Mouse (Mus musculus): ENCODE measurements at regions not wholly inside any gene's neighbourhood (a gene's known extent, or its start where the extent isn't known, plus 50 kb on each side); places are given as distances from the start of the nearest gene placed in this dataset.
"Not testable (repeated sequence)": the region's sequence is repeated elsewhere in the genome, so short reads cannot be mapped to it uniquely, and the experiment has no call there.

DNA sequence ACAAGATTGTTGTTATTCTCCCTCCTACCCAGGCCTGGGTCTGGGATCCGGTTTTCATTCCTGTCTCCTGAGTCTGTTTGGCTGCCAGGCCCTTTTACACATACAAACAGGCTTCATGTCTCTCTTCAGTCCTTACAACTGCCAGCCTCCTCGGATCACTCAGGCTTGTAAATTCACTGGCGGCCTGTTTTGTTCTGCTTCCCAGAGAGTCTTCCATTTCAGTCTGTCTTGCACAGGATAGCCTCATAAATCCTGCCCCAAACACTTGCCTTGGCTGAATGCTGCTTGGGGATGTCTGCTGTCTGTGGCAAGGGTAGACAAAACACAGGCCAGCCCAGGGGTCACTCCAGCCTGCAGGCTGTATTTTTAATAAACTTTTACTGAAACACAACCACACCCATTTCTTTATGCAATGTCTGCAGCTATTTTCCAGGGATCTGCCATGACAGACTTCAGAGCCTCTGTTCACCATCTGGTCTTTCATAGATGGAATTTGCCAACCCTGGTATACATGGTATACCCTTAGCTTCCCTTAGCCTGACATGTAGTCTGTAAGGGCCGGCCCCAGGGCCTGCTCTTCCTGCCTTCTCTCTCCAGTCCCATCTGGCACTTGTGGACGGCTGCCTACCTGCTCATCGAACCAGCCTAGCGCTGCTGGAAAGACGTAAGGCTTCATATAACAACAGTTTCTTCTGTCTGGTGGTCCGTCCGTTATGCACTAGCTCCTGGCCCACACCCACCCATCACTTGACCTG lies 149.0 kb upstream of the Mocs1 start:
- no peak for DNase-seq (ENCODE audit: low spot score)

DNA sequence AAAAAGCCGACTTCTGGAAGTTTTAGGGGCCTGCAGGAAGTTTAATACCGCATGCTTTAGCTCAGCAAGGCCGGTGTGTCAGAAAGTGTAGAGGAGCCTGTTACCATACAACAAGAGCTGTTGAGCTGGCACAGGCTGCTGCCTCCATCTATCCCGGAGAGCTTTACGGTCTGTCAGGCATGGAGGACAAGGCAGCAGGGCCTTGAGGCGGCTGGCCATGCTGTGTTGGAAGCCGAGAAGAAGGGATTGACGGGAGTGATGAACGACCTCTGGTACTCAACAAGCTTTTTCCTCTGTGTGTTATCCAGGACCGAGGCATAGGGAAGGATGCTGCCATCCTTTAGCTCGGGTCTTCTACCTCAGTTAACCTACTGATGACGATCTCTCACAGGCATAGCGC lies 146.8 kb upstream of the Mocs1 start:
- DNase-seq (ENCODE audit: low spot score) = no peak

DNA sequence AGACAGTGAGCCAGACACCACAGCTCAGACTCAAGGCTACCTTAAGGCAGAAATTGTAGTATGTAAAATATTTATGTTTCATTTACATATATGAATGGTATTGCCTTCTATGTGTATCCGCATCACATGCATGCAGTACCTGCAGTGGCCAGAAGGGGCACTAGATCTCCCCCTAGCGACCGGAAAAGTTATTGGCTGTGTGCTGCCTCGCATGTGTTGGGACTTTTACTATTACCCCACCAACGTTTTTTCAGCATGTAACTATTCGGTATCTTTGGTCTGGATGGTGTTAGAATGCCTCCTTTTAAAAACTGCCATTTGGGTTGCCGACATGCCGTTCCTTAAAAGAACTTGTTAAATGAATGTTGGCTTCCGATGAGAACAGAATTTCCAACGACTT lies 145.7 kb upstream of the Mocs1 start:
- DNase-seq (ENCODE audit: low spot score) = no peak

DNA sequence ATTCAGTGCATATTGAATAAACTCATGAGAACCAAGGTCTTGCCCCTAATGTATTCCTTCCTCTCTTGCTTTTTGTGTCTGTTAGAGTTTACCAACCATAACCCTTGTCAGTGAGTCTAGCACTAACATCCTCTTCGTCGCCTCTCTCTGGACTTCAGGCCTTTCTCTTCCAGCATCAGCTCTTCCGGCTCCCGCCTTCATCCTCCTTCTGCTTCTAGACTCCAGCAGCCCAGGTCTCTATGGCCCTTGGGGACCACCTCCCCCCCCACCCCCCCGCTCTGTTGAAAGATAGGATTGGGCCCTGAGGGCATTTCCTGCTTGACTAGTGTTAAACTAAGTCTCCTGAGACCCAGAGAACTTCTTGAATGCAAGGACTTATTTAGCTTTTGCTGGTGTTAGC lies 144.7 kb upstream of the Mocs1 start:
- no peak for DNase-seq (ENCODE audit: low spot score)

DNA sequence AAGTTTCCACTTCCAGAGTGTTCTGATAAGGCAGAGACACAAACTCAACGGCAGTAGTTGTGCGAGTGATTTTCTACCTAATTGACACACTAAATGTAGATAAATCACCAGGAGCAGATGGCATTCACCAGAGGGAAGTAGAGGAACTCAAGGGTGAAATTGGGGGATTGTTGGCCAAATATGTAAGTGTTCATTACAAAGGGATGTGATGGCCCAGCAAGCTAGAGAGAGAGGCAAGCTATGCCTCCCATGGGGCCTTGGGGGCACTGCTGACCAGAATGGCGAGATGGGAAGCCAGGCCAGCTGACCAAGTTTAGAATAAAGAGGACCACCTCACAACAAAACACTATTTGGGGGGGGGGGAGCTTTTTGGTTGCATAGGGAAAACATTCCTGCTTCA lies 136.5 kb upstream of the Mocs1 start:
- no peak for DNase-seq (ENCODE audit: low spot score)

DNA sequence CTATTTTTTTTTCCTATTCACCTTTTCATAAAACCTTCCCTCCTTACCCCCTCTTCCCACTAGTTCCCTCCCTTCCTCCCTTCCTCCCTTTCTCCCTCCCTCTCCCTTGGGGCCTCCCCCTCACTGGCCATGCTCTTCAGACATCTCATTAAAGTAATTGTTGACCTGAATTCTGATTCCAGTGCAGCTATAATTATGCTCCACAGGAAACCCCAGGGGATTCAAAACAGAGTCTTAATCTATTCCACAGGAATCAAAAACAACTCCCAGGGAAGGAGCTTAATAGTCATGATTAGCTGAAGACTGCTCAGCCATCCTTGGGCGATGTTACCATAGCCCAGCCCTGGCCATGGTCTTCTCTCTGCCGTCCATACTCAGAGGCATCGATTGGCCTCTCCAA lies 123.7 kb upstream of the Mocs1 start:
- no peak for DNase-seq (ENCODE audit: low spot score)

DNA sequence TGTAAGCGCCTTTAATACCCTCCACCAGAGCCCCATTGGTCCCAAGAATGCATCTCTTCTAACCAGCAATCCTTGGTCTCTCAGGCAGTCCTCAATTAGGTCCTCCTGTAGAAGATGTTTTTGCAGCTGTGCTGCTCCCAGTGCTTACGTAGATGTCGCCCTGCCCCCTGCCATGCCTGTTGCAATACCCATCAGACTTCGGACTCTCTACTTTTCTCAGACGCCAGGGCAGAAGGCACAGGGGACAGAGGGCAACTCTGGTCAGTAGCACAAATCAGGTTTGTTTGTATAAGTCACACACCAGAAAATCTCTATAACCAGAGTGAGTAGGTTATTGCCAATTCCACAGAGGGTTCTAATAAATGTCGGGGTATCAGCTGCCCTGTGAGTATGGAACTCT lies 123.0 kb upstream of the Mocs1 start:
- no peak for DNase-seq (ENCODE audit: low spot score)

DNA sequence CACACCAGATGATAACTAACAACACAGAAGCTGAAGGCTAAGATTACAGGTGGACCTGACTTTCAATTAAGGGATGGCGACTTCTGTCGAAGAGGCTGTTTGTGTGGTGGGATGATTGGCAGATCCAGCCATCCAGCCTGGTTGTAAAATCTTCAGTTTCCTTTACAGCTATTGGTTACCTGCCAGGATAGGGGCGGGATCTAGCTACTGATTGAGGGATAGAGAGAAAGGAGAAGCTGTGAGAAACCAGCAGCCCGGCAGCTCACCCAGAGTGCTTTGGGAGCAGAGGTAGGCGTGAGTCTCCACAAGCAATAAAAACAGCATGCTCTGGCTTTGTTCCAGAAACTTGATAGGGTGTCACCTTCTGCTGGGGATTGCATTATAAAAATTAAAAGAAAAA lies 119.1 kb upstream of the Mocs1 start:
- no peak for DNase-seq (ENCODE audit: low spot score)

DNA sequence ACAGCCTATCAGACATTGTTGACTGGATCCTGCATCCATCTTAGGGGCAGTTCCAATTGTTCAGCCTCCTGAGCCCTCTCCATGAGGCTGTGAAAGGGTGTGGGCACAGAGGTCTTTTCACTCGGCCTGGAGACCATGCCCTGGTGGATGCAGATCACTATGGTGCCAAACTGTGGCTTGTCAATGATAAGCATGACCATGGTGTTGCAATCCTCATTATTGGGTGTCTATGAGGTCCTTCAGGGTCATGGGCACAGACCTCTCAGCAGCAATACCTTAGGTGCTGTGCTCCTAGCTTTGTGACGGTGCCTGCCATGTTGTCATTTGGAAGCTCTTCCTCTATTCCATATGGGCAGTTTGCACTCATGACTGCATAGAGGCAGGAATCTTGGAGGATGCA lies 114.0 kb upstream of the Mocs1 start:
- DNase-seq (ENCODE audit: low spot score) = no peak

DNA sequence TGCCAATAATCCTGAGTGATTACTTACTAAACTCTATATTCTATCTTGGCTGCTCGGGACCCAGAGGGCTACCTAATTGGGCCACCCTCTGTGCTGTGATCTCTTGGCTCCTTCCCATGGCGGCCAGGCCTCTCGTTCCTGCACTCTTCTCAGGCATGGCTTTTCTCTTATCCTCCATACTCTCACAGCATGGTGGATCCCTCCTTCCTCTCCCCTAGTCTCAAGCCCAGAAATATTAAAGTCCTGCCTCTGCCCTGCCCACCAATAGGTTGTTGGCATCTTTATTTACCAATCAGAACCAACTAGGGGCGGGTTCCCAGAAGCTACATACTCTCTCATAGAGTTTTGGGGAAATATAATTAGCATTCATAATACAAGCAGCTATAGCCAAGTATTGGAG lies 100.6 kb upstream of the Mocs1 start:
- no peak for DNase-seq (ENCODE audit: low spot score)

DNA sequence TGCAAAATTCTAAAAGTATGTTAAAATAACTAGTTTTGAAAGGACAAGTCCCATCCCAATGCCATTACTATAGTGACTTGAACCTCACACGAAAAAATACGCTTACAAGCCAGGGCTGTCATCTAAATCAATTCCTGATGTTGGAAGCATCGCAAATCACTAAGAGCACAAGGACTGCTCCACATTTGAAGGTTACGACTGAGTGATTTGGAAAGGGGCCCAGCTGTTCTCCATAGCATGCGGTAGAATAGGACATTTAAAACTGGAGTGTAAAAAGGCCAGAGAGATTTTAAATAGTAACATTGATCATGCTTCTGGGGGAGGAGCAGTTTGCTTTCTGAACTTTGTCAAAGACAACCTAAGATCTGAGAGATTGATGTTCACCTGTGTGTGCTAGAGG lies 92.8 kb upstream of the Mocs1 start:
- no peak for DNase-seq (ENCODE audit: low spot score)

DNA sequence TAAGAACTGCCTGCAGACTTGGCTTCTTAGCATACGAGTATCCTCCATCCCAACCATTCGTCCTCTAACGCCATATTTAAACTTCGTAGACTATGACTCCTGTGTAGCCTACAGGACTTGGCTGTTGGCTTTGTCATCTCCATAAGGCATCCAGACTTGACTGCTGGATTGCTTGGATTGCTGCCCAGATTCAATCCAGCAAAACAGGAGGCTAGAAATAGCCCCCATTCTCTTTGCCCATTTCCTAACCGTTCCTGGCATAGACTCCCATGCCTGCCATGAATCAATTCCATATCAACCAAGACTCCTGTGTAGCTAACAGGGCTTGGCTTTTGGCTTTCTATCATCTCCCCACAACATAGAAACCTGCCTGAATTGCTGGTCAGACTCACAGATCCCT lies 90.3 kb upstream of the Mocs1 start:
- no peak for DNase-seq (ENCODE audit: low spot score)

DNA sequence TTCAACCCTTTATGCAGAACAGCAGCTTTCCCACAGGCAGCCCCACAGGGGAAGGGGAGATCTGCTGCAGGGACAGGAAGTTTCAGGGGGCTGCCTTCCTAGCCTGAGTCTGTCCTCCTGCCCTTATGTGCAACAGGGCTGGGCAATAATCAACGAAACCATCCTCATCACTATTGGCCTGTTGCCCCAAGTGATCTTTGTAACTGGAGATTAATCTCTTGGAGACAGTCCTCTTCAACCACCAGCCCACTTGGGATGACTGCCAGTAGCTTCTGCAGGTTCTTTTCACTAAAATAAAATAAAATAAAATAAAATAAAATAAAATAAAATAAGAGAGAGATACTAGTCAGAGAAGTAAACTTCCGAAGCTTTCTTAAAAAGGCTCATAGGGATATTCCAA lies 85.5 kb upstream of the Mocs1 start:
- DNase-seq (ENCODE audit: low spot score) = no peak

DNA sequence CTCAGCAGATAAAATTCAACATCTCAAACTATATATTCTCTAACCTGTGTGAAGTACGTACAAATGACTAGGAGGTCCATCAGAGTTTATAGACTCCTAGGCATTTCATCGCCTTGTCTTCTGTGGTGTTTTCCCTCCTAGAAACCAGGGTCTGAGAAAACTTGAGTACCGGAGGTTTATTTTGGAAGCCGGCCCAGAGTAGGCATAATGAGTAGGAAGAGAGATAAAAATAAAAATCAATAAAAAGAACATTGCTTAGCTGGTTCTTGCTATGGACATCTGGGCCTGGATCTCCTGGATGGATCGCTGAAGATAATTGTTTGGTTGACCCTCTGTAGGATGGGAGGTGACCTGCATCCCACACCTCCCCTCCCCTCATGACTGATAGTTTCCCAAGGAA lies 81.5 kb upstream of the Mocs1 start:
- DNase-seq (ENCODE audit: low spot score) = no peak

DNA sequence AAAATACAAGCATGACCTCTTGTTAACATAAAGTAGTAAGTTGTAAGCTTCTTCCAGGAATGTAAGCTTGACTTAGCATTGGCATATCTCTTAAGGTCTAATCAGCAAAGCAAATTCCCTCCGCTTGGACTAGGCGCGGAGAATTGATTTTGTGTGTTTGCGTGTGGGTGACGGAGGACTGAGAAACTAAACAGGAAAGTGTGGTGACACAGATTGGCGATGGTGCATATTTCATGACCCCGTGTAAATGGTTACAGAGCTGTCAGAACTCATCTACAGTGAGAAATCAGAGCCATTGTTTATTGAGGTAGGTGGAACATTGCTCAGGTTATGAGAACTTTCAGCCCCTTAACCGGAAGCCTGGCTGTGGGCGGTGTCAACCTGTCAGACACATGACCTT lies 78.8 kb upstream of the Mocs1 start:
- no peak for DNase-seq (ENCODE audit: low spot score)

DNA sequence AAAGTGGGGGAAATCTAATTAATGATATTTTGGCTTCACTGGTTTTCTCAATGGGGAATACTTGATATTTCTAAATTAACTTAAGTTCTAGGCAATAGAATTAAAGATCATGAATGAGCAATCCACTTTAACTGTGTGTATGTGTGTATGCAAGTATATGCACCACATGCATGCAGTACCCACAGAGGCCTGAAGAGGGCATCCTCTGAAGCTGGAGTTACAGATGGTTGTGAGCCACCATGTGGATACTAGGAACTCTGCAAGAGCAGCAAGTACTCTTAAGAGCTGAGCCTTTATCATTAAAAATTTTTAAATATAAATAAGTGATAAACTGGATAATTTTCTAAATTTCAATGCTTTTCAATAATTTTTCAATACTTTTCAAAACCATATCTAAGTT lies 69.0 kb upstream of the Mocs1 start:
- DNase-seq (ENCODE audit: low spot score) = peak; percentile 8

DNA sequence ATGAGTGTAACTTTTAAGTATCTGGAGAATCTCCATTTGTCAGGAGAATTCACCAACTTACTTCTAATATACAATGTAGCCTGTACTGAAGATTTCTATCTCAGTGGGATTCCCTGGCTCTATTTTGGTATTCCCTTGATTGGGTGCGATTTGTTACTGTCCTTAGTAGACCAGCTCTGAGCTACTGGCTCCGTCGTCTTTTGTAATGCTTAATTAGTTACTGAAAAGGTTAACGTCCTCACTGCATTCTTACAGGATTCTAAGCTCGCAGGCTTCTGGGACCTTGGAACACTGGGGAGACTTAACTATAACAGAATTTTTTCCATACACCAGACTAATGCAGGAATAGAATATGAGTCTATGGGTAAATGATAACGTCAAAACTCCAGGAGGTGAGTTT lies 67.9 kb upstream of the Mocs1 start:
- not testable (repeated sequence) for DNase-seq (ENCODE audit: low spot score)

DNA sequence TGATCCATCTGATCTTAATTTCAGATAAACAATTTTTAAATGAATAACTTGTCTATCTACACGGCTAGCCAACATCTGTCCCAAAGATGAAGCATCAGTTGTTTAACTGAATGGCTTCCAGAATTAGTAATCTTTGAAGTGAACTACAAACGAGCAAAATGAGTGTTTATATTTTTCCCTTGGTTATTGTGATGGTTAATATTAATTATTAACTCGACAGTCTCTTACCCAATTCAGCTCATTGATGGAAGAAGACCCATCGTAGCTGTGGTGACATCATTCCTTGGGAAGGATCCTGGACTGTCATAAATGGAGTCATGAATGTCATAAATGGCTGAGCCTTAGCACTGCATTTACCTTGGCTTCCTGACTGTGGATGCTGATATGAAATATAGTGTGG lies 60.4 kb upstream of the Mocs1 start:
- no peak for DNase-seq (ENCODE audit: low spot score)

DNA sequence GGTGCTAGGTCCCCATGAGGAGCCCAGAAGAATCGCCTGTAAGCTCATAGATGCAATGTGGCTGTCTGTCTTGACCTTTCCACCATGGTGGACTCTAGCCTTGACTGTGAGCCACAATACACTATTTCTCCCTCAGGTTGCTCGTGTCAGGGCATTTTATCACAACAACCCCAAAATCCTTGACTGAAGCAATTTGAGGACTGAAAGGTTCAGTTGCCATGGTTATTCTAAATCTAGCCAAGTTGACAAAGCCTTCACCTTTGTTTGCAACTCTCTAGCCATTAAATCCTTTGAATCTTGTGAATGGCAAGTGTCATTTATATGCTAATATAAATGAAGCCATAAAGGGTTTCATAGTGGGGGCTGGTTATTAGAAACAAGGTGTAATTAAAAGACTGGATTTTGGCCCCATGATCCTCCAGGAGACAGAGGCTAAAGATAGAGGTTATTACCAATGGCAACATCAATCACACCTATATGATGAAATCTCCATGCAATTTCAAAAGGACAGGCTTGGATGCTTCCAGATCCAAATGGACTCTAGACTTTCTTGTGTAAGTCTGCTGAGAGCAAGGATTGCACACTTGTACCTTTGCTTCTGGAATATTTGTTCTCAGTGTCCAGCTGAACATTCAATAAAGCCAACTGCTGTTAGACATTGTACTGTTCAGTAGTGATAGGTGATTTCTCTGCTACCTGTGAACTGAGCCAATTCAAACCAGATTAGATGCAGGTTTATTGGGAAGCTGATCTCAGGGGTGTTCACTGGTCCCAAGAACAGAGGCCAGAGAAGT lies 59.5 kb upstream of the Mocs1 start:
- no peak for DNase-seq (ENCODE audit: low spot score)

DNA sequence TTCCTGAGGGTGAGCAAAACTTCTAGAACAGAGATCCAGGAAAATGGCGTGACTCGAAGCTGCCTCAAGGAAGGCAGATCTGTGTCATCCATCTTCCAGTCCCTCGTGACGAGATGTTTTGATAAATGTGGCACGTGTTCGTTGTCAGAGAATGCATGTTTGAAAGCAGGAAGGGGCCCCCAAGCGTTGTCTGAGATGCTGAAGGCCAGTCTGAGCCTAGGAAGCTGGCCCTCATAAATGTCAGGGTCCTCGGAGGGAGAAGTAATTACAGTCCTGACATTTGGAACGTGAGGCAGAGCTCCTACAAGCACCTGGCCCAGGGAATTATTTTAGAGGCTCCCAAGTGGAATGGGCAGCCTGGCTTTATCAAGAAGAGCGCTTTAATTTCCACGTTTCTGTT lies 50.5 kb upstream of the Mocs1 start:
- no peak for DNase-seq (ENCODE audit: low spot score)

Measured in adipocyte (in vitro differentiated cells).